Mouse (Mus musculus): ENCODE measurements around the gene Tsen54.
A peak's percentile ranks its signal among the peaks of the same experiment; 100 is the strongest.
"Not testable (repeated sequence)": the region's sequence is repeated elsewhere in the genome, so short reads cannot be mapped to it uniquely, and the experiment has no call there.

Gene Tsen54

GRCm38 (mm10) chr11:115830550-115831325 is 16.2 kb downstream of the Tsen54 start:
- no peak for DNase-seq (ENCODE audit: low spot score)

GRCm38 (mm10) chr11:115831518-115831917 is 17.0 kb downstream of the Tsen54 start:
- peak; percentile 37 for DNase-seq (ENCODE audit: low spot score)

- no peak for DNase-seq (ENCODE audit: low spot score)
These were observed 17.5 kb downstream of the Tsen54 start for GRCm38 (mm10) chr11:115832064-115832463.

GRCm38 (mm10) chr11:115832523-115832922 is 18.0 kb downstream of the Tsen54 start:
- no peak for DNase-seq (ENCODE audit: low spot score)

- no peak for DNase-seq (ENCODE audit: low spot score)
These were observed 18.5 kb downstream of the Tsen54 start for GRCm38 (mm10) chr11:115833021-115833513.

- no peak for DNase-seq (ENCODE audit: low spot score)
These were observed 19.5 kb downstream of the Tsen54 start for GRCm38 (mm10) chr11:115834033-115834432.

GRCm38 (mm10) chr11:115836656-115837395 is 22.3 kb downstream of the Tsen54 start:
- no peak for DNase-seq (ENCODE audit: low spot score)

GRCm38 (mm10) chr11:115837606-115838345 is 23.3 kb downstream of the Tsen54 start:
- DNase-seq (ENCODE audit: low spot score): no peak

- DNase-seq (ENCODE audit: low spot score): no peak
These were observed 24.4 kb downstream of the Tsen54 start for GRCm38 (mm10) chr11:115838895-115839311.

- DNase-seq (ENCODE audit: low spot score): no peak
These were observed 25.2 kb downstream of the Tsen54 start for GRCm38 (mm10) chr11:115839732-115840131.

- no peak for DNase-seq (ENCODE audit: low spot score)
These were observed 26.5 kb downstream of the Tsen54 start for GRCm38 (mm10) chr11:115841044-115841443.

GRCm38 (mm10) chr11:115841961-115842550 is 27.5 kb downstream of the Tsen54 start:
- peak; percentile 84 for DNase-seq (ENCODE audit: low spot score)

GRCm38 (mm10) chr11:115843141-115843890 is 28.8 kb downstream of the Tsen54 start:
- no peak for DNase-seq (ENCODE audit: low spot score)

- DNase-seq (ENCODE audit: low spot score): no peak
These were observed 29.3 kb downstream of the Tsen54 start for GRCm38 (mm10) chr11:115843891-115844239.

- DNase-seq (ENCODE audit: low spot score): no peak
These were observed 29.7 kb downstream of the Tsen54 start for GRCm38 (mm10) chr11:115844240-115844639.

GRCm38 (mm10) chr11:115845819-115846218 is 31.3 kb downstream of the Tsen54 start:
- DNase-seq (ENCODE audit: low spot score): no peak

GRCm38 (mm10) chr11:115854674-115855073 is 40.1 kb downstream of the Tsen54 start:
- DNase-seq (ENCODE audit: low spot score): no peak

GRCm38 (mm10) chr11:115857146-115857545 is 42.6 kb downstream of the Tsen54 start:
- DNase-seq (ENCODE audit: low spot score): not testable (repeated sequence)

- DNase-seq (ENCODE audit: low spot score): no peak
These were observed 43.4 kb downstream of the Tsen54 start for GRCm38 (mm10) chr11:115857936-115858335.

- no peak for DNase-seq (ENCODE audit: low spot score)
These were observed 43.8 kb downstream of the Tsen54 start, which contains the start of gene Myo15b for GRCm38 (mm10) chr11:115858354-115858753. Myo15b (plus strand) TSS chr11:115858406.

Measured in c-Kit-positive CD71-positive TER-119-positive erythroid progenitor cells, embryonic 14.5 days (primary cell).